Mouse (Mus musculus) gastrocnemius, postnatal 36 days (tissue): ENCODE measurements around the gene Tmc3. TPM values are rescaled to one million over a fixed set of nuclear protein-coding genes. Genes with fewer than 3 reads are reported as not detected.

Source experiments
- DNase-seq, 2 experiments: peaks; one replicate each; pipeline ENCODE4 v3.0.0; 2022
- intact Hi-C: fragments of 180-260 bp; cut with DNase I; formaldehyde crosslinking; loops from one replicate; pipeline ENCODE4 v1.15.1; 2025
- total RNA-seq, 2 experiments: library from RNA; stranded (reverse); gene quantifications; 2 replicates each; pipeline ENCODE4 v1.2.3; 2021

Tmc3 gene
- total RNA-seq, 2 experiments from 2014 or later, result 0.10 TPM; not detected in 1

DNA sequence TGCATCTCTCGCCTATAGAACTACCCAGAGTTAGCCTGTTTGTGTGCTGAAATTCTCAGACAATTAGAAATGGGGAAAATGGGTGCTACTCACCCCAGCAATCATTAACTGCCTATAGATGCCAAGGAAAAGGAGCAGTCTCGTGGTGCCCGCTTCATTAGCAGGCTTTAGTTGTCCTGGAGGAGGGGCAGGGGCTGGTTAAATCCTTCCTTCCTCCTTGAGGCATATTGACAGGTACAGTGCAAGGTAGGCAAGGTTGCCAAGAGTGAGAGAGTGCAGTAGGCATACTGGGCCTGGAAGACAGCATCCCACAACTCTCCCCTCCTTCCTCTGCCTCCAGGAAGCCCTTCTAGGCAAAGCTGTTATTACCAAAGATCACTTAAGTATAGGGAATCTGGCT is 9.3 kb downstream of the Tmc3 start:
- no peak for DNase-seq
- intact Hi-C loops, result no loop called here

DNA sequence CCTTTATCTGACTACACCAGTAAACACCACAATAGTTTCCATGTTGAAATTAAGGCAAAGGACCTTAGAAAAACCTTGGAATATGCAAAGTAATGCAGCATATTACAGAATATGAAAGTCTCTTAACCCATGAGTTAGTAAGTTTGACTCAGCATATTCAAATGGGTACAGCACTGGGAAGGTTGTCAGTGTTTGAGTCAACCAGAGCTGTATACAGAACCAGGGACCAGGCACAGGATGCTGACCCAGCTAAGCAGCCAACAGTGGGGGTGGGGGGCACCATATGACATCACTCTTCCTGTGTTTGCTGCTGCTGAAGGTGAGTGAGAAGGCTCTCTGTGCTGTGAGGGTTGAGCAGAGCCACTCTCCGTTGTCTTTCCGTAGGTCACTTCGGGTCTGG is 12.3 kb downstream of the Tmc3 start:
- no peak for DNase-seq
- intact Hi-C loops, result no loop called here

DNA sequence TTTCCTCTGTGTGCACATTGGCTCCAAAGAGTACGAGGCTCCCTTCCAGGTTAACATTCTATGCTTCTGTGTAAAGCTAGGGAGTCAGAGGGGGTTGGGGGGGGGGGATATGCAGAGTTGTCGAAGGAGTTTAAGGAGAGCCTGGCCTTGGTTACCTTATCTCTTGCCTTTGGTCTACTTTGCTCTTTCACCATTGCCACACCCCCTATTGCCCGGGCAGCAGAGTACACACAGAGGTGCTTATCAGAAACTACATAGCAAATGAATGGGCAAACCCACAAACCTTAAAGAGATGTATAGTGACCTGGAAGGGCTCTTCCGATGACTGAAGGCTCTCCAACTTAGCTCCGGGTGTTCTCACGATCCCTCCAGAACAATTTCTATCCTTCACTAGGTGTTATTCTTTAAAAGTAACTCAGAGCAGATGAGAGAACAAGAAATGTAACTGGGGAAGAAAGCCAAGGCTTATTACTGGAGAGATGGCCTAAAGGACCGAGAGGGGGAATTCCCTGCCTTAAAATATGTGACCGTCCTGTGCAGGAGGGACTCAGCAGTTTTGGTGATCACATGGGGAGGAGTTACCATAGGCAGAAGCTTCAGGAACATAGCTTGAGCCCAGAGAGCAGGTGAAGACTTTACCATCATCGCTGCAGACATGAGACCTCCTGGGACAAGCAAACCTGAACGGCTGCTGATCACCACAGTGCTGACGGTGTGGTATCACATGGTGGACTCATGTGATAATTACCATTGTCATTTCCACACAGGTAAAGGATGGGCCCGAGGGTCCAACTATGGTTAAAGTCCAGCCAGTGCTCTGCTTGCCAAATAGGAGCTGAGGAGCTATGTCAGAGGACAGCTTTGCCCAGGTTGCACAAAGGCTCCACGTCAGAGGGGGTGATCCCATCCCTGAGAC is 14.5 kb downstream of the Tmc3 start:
- no peak for DNase-seq
- intact Hi-C loops, result no loop called here

DNA sequence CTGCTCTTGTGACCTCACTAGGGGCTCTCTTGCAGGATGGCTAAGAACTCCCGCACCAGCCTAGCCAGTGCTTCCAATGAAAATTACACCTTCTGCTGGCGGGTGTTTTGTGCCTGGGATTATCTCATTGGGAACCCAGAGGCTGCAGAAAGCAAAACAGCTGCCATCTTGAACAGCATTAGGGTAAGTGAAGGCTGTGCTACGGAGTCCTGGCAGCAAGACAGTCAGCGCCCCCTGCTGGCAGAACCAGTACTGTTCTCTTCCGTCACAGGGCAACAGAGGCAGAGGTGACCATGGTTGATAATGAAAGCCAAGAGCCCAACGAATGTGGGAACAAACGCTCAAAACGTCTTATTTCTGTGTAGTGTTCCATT is 15.2 kb downstream of the Tmc3 start:
- peak; percentile 32 to 35 for DNase-seq
- intact Hi-C loops, result no loop called here

DNA sequence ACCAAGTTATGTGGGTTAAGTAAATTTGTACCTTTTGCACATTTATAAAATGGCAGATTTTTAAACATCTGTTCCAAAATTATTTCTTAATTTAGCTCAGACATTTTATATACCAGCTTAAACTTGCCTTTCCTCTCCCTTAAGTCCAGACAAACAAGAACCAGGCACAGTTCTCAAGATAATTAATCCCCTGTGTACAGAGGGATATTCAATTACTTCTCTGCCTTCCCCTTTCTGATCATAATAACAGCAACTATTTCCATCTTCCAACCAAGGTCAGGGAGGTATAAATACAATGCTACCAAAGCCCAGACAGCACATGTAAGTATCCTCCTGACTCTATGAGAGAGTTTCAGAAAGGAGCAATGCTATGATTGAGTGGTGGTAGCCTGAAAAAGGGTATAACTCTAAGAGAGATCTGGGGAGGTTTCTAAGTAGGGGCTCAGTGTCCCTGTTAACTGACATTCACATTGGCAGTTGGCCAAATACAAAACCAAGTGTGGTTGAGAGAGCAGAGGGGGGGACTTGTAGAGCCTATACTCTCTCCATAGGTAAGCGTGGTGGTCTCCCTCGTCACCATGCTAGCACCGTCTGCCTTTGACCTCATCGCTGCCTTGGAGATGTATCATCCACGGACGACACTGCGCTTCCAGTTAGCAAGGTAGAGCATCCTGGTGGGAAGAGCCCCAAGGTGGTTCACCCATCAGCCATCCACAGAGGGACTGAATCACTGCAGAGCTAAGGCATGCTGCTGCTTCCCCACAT is 19.6 kb downstream of the Tmc3 start:
- intact Hi-C loops, result no loop called here

DNA sequence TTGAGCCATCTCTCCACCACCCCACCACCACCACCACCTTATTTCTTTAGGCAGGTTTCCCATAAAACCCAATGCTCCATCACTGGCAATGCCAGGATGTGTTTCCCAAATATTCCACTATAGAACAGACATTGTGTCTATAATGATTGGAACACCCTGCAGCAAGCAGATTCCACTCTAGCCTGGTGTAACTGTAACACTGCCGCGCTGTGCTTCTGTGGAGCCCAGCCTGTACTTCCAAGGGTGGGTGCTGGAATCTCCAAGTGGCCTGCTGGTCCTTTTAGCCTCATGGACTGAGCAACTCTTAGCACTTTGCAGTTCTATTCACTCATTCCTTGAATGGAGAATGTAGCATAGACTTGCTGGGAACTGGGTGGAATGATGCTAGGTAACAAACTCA is 22.1 kb downstream of the Tmc3 start:
- DNase-seq, result no peak
- intact Hi-C loops, result no loop called here

More for the DNA sequence above, 19.6 kb downstream of the Tmc3 start:
- no peak for DNase-seq

DNA sequence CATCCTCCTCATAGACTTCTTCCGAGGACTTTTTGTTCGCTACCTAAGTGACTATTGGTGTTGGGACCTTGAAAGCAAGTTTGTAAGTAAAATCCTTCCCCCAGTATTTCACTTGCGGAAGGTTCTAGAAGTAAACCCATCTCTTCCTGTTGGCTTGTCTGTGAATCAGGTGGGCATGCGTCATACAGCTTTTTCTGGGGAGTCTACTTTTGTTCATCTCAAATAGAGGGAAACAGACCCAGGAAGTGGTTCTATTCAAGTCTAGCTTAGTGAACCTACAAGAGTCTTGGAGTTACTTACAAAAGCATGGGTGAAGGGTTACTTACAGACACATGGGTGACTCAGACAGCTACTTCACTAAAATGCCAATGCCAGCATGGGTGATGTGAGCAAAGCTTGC is 25.2 kb downstream of the Tmc3 start:
- intact Hi-C loops, result no loop called here

DNA sequence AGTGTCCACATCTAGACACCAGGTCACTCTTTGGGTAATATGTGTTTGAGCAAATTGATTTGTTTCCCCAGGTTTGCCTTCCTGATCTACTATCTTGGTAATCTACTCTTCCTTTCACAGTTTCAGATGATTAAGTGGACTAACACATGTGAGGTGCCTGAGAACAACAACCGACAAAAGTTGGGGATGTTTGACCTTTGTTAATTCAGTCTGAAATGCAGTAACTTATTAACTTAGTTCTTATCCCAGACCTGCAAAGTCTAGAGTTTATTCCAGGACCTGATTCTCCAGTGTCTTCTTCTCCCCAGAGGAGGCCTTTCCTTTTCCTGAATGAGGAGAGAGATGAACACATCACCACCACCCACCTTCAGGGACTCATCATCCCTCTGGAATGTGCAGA is 27.2 kb downstream of the Tmc3 start:
- DNase-seq, result no peak
- intact Hi-C loops, result no loop called here

More for the DNA sequence above, 25.2 kb downstream of the Tmc3 start:
- DNase-seq, result no peak

DNA sequence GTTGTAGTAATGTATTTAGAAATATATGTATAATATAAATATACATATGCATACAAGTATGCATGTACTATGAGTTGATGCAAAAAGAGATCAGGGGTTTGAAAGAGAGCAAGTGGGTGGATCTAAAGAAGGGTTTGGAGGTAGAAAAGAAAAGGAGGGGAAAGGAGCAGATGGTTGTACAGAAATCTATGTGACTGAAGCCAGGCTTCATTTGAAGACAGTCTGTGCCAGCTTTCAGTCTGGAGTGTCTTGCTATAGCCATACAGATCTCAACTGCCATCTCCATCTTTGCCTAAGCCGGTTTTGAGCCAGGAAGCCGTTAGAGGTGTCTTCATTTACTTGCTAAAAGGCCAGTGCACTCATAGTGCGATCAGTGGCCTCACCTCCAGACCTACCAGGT is 30.5 kb downstream of the Tmc3 start:
- no peak for DNase-seq
- intact Hi-C loops, result no loop called here

DNA sequence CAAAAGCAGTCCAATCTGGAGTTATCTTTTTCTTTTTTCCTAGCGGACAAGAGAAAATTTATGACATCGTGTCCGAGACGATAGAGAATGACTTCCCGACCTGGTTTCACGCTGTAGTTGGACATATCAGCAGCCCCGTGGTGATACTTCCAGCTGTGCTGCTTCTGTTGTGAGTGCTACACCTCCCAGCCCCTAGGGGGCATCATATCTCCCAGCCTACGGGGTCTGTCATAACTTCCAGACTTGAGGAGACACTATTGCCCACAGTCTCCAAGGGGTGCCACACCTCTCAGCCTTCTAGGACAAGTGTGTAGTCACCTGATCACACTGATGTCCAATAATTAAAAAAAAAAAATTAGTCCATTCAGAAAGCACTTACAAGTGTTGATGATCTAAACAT is 31.1 kb downstream of the Tmc3 start:
- intact Hi-C loops, result no loop called here
- no peak for DNase-seq

DNA sequence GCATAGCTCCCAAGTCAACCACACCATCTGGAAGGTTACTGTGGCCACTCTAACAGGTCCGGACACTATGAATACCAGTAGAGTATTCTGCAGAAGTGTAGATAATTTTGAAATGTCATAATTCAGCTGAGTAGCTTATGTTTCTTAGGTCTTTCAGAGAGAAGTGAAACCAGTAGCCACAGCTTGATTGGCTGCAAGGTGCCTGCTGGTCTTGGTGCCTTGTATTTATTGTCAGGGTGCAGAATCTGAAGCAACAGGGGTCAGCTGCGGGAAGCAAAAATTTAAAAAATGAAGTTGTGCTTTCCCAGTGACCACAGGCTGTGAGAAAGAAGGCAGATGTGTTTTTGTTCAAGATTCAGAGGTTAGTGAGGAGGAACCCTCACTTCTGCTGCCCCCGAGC is 31.5 kb downstream of the Tmc3 start:
- DNase-seq, result no peak
- intact Hi-C loops, result no loop called here

DNA sequence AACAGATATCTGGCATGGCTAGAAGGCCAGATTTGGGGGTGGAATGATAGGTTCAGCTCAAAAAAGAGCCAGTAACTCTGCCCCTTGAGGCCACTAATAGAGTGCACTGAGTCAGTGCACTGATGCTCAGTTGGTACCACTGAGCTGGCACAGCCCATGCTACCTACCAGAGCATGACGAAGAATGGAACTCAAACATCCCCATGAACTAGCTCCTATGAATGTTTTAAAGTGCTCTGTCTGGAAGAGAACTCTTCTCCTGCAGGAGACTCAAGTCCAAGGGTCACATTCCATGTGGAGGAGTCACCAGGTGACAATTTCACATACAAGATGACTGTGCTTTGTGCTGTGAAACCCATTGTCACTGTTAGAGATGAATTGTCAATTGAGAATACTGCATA is 34.0 kb downstream of the Tmc3 start:
- intact Hi-C loops, result no loop called here
- no peak for DNase-seq

DNA sequence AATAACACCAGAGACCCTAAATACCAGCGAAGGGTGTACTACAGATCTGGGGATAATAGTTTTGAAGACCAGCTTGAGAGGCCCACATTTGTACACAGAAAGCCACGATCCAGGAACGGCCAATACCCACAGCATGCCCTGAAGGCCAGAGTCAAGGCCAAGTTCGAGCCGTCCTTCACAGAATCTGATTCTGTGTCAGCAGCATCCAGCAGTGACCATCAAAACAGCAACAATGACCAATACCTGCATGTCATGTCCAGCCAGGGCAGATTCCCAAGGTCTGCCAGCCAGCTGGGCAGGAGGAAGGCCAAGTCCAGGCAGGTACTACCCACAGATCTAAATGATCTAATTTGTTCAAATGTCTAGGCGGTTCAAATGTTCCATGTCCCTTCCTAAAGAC is 37.9 kb downstream of the Tmc3 start:
- DNase-seq, result no peak
- intact Hi-C loops, result no loop called here

DNA sequence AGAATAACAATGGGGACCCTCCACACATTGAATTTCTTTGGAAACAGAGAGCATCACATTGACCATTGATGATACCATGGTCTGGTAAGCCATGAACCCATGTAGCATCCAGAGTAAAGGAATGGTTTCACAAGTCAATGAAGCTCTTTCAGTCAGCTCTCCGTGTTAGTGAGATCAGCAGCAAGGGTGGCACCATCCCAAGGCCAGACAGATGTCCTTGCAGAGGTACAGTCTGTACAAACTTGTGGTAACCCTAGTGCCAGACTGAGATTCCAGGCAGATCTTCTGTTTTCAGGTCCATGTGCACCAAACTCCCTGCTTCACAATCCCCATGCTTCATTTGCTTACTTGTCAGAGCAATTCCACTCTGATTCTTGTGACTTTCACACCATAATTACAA is 39.3 kb downstream of the Tmc3 start:
- intact Hi-C loops, result no loop called here
- DNase-seq, result no peak

DNA sequence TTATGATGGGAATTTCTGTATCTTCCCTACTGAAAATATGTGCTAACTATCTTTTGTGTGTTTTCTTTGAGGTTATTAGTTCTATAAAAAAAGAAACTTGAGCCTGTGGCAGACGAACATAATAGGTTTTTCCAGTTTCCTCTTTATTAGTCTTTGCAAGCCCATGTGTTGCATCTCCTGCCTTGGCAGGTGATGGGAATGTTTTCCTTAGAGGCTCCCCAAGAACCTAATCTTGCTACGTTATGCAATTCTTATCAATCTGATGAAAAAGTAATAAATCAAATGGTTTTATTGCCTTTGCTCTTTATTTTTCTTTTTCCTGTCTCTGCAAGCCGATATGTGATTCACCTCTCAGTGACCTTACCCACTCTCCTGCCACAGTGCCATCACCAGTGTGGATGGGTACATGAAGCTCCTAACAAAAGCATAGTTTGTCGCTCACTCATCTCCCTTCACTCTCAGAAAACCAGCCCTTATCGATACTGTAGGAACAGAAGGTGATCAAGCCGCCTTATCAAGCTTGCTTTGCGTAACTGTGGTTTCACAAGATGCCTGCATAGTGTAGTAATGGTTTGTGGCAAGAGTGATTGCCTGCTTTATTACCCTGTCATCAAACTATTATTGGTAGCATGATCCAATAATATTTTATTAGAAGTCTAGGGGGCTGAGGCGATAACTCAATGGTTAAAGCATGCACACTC is 42.0 kb downstream of the Tmc3 start:
- no peak for DNase-seq
- intact Hi-C loops, result no loop called here

DNA sequence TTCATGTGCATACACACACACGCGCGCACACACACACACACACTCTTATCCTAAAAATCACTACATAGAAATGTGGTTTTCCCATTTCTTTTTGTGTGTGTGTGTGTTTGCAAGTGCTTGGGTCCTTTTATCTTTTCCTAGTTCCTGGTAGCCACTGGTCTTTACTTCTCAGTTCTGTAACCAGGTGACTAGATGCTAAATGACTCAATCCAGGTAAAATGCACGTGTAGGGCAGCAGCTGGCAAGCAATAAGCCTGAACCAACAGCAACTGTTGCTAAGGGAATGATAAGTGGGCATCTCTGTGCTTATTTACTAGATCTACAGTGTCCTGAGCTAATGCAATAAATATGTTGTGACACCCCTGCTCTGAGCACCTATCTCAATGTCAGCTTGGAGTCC is 42.6 kb downstream of the Tmc3 start:
- DNase-seq, result no peak
- intact Hi-C loops, result no loop called here

DNA sequence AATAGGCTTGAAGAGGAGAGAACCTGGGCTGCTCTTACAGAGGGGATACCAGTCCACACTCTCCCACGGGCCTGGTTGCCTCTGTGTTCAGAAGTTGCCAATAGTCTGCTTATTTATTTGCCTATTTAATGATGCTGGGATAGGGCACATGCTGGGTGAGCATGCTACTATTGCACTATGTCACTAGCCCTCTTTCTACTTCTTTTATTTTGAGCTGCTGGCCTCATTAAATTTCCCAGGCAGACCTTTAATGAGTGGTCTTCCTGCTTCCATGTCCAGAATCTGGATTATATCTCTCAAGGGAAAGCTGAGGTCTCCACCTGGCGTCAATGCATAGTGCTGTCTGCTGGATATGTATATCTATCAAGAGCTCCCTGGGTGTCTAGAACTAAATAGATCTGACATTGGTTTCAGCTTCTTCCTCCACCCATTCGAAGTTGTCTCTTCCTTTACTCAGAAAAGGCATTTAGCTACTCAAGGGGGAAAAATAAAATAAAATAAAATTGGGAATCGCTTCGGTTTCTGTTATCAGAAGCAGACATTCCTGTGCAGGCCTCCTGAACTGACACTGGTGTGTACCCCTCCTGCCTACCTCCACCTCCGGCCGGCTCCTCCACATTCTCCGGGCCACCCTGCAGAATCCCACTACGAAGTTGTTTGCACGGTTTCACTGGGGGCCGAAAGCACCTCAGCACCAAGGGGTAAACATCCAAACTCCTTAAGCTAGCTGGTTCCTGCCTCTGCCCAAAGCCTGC is 46.5 kb downstream of the Tmc3 start:
- no peak for DNase-seq
- intact Hi-C loops, result no loop called here

DNA sequence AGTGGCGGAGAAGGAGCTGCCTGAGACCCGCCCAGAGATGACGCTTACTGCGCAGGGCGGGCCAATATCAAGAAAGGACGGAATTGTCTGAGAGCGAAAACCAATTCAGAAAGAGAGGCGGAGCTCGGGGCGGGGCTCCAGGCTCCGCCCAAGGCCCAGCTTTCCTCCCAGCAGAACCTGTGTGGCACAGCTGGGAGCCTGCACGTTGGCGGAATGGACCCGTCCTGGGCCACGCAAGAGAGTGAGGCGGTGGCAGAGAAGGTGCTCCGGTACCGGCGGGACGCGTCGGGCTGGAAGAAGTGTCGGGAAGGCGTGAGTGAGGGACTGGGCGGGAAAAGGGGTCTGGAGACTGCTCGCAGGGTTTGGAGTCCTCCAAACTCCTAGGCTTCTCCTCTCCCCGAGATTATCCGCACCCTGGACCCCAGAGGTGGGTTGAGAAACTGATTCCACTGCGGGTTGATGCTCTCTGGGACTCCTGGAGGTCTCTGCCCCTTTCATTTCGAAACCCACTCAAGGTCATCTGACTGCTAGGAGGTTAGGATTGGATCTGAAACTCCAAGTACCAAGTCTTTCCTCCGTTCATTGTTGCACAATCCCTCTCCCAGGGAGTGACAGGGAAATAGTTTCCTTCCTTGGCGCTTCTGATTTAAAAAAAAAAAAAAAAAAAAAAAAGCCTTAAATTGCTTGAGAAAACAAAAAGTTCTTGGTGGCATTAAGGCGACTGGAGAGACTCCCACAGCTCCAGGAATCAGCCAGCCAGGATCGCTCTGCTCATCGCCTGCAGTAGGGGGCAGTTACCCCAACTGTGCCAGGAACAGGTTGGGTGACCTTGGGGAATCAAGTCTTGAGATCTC is 47.3 kb downstream of the Tmc3 start, which contains the start of gene Stard5:
TSS of gene Stard5 (plus strand) at position 132 of the 854 bp plus-strand sequence.
- peak; percentile 91 to 92 for DNase-seq
- intact Hi-C loops, result no loop called here

DNA sequence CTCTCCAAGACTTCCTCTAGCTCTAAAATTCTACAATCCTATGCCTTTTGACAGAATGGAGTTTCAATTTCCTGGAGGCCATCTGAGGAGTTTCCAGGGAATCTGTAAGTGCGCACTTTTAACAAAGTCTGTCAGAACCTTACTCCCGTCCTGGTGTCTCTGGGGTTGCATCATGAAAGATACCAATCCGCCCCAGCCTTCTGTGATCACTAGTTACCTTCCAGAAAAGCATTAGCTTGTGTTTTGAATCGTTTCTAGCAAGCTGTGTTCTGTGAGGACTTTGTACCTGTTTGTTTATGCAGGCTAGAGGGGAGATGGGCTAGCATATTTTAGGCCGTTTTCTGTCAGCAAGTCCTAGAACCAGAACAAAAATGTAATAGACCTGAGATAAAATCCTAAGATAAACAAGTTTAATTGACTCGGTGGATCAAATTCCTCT is 48.0 kb downstream of the Tmc3 start:
- intact Hi-C loops, result no loop called here

DNA sequence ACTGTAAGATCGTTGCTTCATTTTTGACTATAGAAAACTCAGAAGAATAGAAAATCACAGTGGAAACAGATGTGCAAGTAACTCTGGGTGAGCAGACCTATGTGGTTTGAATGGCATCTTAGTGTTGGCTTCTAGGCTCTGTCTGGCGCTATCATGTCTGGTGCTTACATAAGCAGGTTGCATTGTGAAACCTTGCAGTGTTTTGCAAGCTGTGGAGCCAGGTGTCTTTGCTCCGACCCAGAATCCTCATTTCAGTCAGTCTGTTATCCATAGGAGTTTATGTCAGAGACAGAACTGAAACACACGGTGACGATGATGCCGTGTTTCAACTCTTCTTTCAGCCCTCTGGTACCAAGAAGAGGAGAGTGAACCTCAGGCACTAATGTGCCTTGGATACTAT is 49.1 kb downstream of the Tmc3 start:
- DNase-seq, result no peak
- intact Hi-C loops, result no loop called here

More for the DNA sequence above, 48.0 kb downstream of the Tmc3 start:
- no peak for DNase-seq
